20 mouse cellular contexts compared by ENCODE assay signal in genomic region chr15:96834162-96834843, GRCm38 (mm10).
DNase-seq lines count a peak whose midpoint lies in the region; ATAC-seq and TF ChIP-seq lines count a peak whose summit lies in the region.
"Had no signal": no experiment of that assay in that cellular context is flagged by ENCODE, and none has a peak within 500 bp of the region (broad histone marks: within the 10 kb centered on the region; RNA-seq: fewer than 3 reads in every experiment).

No protein-coding gene starts in this region.

- no peaks in the 10 kb centered on the region for H3K4me1 ChIP-seq in heart, adult 2 months (ENCODE audit: control insufficient read depth, insufficient read depth, low read length)
- H3K4me1 ChIP-seq in intestine, postnatal 0 days (replicated peaks; ENCODE audit: control insufficient read depth, insufficient read depth, low read length): no peaks in the 10 kb centered on the region; the same call in 1 of the 2 replicates
- no peaks in the 10 kb centered on the region; the same call in 1 of the 2 replicates for H3K4me1 ChIP-seq in stomach, postnatal 0 days (replicated peaks; ENCODE audit: control insufficient read depth, insufficient read depth)
- H3K4me1 ChIP-seq in embryonic facial prominence, embryonic 10.5 days: 0 out of 2 replicates have a peak, but pooled peaks cover 2% of the 10 kb centered on the region
- H3K4me1 ChIP-seq: forebrain, embryonic 12.5 days; hindbrain, embryonic 12.5 days had no signal

- no peak overlapping the region for H3K4me3 ChIP-seq in heart, adult 2 months
- no peak overlapping the region for H3K4me3 ChIP-seq in intestine, postnatal 0 days (ENCODE audit: low read depth, low read length)
- H3K4me3 ChIP-seq in stomach, postnatal 0 days (ENCODE audit: low read depth, low read length): no peak overlapping the region
- H3K4me3 ChIP-seq in embryonic facial prominence, embryonic 10.5 days: no peak overlapping the region
- H3K4me3 ChIP-seq: embryonic facial prominence, embryonic 13.5 days; forebrain, embryonic 12.5 days; heart, embryonic 13.5 days; hindbrain, embryonic 12.5 days had no signal

- 0 out of 2 replicates have a peak overlapping the region, but pooled peaks have one; percentile 13 for H3K4me2 ChIP-seq in intestine, postnatal 0 days (replicated peaks; ENCODE audit: low read depth)
- H3K4me2 ChIP-seq in stomach, postnatal 0 days (replicated peaks; ENCODE audit: low read depth): no peak overlapping the region
- H3K4me2 ChIP-seq: embryonic facial prominence, embryonic 13.5 days; forebrain, embryonic 12.5 days; heart, embryonic 13.5 days; hindbrain, embryonic 12.5 days had no signal

- no peak overlapping the region for H3K9ac ChIP-seq in heart, adult 2 months (ENCODE audit: low read depth, low read length)
- H3K9ac ChIP-seq in intestine, postnatal 0 days (ENCODE audit: low read depth, low read length): no peak overlapping the region
- H3K9ac ChIP-seq in stomach, postnatal 0 days (ENCODE audit: low read length): no peak overlapping the region
- H3K9ac ChIP-seq: embryonic facial prominence, embryonic 13.5 days; forebrain, embryonic 12.5 days; forebrain, postnatal 0 days; heart, embryonic 13.5 days; hindbrain, embryonic 12.5 days had no signal

- DNase-seq in heart, adult 11 months: peak; percentile 64
- no peak for DNase-seq in heart, adult 2 months
- DNase-seq in R1 (ENCODE audit: low read depth, low spot score): peak; percentile 42
- DNase-seq in stomach, postnatal 0 days (ENCODE audit: low spot score): no peak
- DNase-seq in embryonic facial prominence, embryonic 10.5 days (ENCODE audit: low spot score): no peak
- DNase-seq in spleen, postnatal 14 days (ENCODE audit: low spot score in 2 of 2): no peak
- DNase-seq: adrenal gland, postnatal 14 days; cerebellum, adult 11-12 months; cerebellum, adult 9-10 months; cerebellum, postnatal 25 days; forebrain, postnatal 0 days; gastrocnemius, postnatal 14 days; heart, postnatal 4 days had no signal

- no peaks in the 10 kb centered on the region for H3K9me3 ChIP-seq in intestine, postnatal 0 days (ENCODE audit: control insufficient read depth)
- H3K9me3 ChIP-seq in stomach, postnatal 0 days (ENCODE audit: control insufficient read depth, low read length): no peaks in the 10 kb centered on the region
- H3K9me3 ChIP-seq in embryonic facial prominence, embryonic 10.5 days: no peaks in the 10 kb centered on the region
- H3K9me3 ChIP-seq: embryonic facial prominence, embryonic 13.5 days; forebrain, embryonic 12.5 days; heart, embryonic 13.5 days; hindbrain, embryonic 12.5 days had no signal

- TF ChIP-seq CTCF in heart, adult 2 months (IDR thresholded peaks at IDR 0.05): no peak
- TF ChIP-seq CTCF in intestine, postnatal 0 days (IDR thresholded peaks at IDR 0.05; ENCODE audit: low read depth): peak; percentile 32; the same call in 1 of the 2 replicates
- no peak for TF ChIP-seq CTCF in stomach, postnatal 0 days (IDR thresholded peaks at IDR 0.05; ENCODE audit: low read depth)

- intact Hi-C loops in heart, adult 2 months (cut with DNase I): no loop called here

- no peaks in the 10 kb centered on the region for H3K27me3 ChIP-seq in heart, adult 2 months (ENCODE audit: control insufficient read depth, insufficient read depth, low read length)
- no peaks in the 10 kb centered on the region for H3K27me3 ChIP-seq in intestine, postnatal 0 days (replicated peaks; ENCODE audit: control insufficient read depth, insufficient read depth, low read length)
- no peaks in the 10 kb centered on the region for H3K27me3 ChIP-seq in stomach, postnatal 0 days (ENCODE audit: control insufficient read depth, insufficient read depth, low read length)
- no peaks in the 10 kb centered on the region for H3K27me3 ChIP-seq in embryonic facial prominence, embryonic 10.5 days (replicated peaks; ENCODE audit: low read depth, poor library complexity, severe bottlenecking)
- H3K27me3 ChIP-seq: CH12.LX; embryonic facial prominence, embryonic 13.5 days; forebrain, embryonic 12.5 days; heart, embryonic 13.5 days; hindbrain, embryonic 12.5 days had no signal

- no peaks in the 10 kb centered on the region for H3K79me2 ChIP-seq in heart, adult 2 months (replicated peaks; ENCODE audit: control insufficient read depth, insufficient read depth, low read length)

- no peak overlapping the region for H3K27ac ChIP-seq in heart, adult 2 months
- no peak overlapping the region for H3K27ac ChIP-seq in intestine, postnatal 0 days (ENCODE audit: low read depth, low read length)
- no peak overlapping the region for H3K27ac ChIP-seq in stomach, postnatal 0 days (replicated peaks)
- H3K27ac ChIP-seq in embryonic facial prominence, embryonic 10.5 days (replicated peaks): no peak overlapping the region
- H3K27ac ChIP-seq: embryonic facial prominence, embryonic 13.5 days; forebrain, embryonic 12.5 days; heart, embryonic 13.5 days; hindbrain, embryonic 12.5 days had no signal

- WGBS in heart, adult 2 months: 89% methylated on average over 10 of the region's 10 CpGs
- WGBS in intestine, postnatal 0 days: 44% methylated on average over 10 of the region's 10 CpGs
- WGBS in stomach, postnatal 0 days: 85% methylated on average over 10 of the region's 10 CpGs
- WGBS in embryonic facial prominence, embryonic 10.5 days: 85% methylated on average over 10 of the region's 10 CpGs

- TF ChIP-seq EP300 in heart, adult 2 months (IDR thresholded peaks at IDR 0.05; ENCODE audit: insufficient read depth, low read depth, low read length): no peak
- TF ChIP-seq EP300 in stomach, postnatal 0 days (optimal IDR thresholded peaks at IDR 0.05): no peak

- ATAC-seq in intestine, postnatal 0 days: peak; percentile 96
- peak; percentile 59; the same call in 1 of the 2 replicates for ATAC-seq in stomach, postnatal 0 days (ENCODE audit: low FRiP score, low TSS enrichment)
- ATAC-seq: forebrain, postnatal 0 days; hindbrain, embryonic 16.5 days had no signal

- H3K36me3 ChIP-seq in heart, adult 2 months (ENCODE audit: control insufficient read depth, insufficient read depth, low read length): no peaks in the 10 kb centered on the region
- no peaks in the 10 kb centered on the region for H3K36me3 ChIP-seq in intestine, postnatal 0 days (ENCODE audit: control insufficient read depth, insufficient read depth)
- H3K36me3 ChIP-seq in stomach, postnatal 0 days (ENCODE audit: control insufficient read depth, insufficient read depth, low read length): no peaks in the 10 kb centered on the region
- H3K36me3 ChIP-seq in embryonic facial prominence, embryonic 10.5 days (replicated peaks): no peaks in the 10 kb centered on the region
- H3K36me3 ChIP-seq: embryonic facial prominence, embryonic 13.5 days; forebrain, embryonic 12.5 days; heart, embryonic 13.5 days; hindbrain, embryonic 12.5 days had no signal

- no peak for TF ChIP-seq POLR2A in heart, adult 2 months (IDR thresholded peaks at IDR 0.05; ENCODE audit: insufficient read depth, low read depth, low read length)

Comparison
In these comparisons a context has a peak if more than half of its experiments do, and no peak if none do; other contexts are left out.
1. DNase-seq: peak in heart, adult 11 months (single experiment) and R1 (single experiment); none in heart, adult 2 months (0 of 2), stomach, postnatal 0 days (single experiment), embryonic facial prominence, embryonic 10.5 days (single experiment) and spleen, postnatal 14 days (0 of 2).